Mouse (Mus musculus) hindbrain, embryonic 11.5 days (tissue): Measurements from ENCODE around the gene Micall1. TPM values are rescaled to one million over a fixed set of nuclear protein-coding genes. Genes with fewer than 3 reads are reported as not detected.
A peak's percentile ranks its signal among the peaks of the same experiment; 100 is the strongest.

ENCODE experiments used
- ATAC-seq: fragments of 200-750 bp; cut with Nextera tagmentation; 2 replicates; pipeline ENCODE4 v1.8.0; 2017; ENCODE audit warnings: mild to moderate bottlenecking, moderate TSS enrichment, moderate library complexity; ENCODE audit not compliant: low FRiP score
- DNase-seq: peaks from one replicate; pipeline ENCODE4 v3.0.0-alpha.2; 2015; ENCODE audit warnings: low spot score
- H3K27ac ChIP-seq: fragments of 300-500 bp; sonication (generic); 2 replicates; pipeline ENCODE4 v1.5.1; 2014; ENCODE audit warnings: mild to moderate bottlenecking, low read depth, low read length
- H3K27me3 ChIP-seq: fragments of 300-500 bp; sonication (generic); 2 replicates; pipeline ENCODE4 v1.6.1; 2014; ENCODE audit warnings: mild to moderate bottlenecking, low read length, moderate library complexity, mixed read lengths; ENCODE audit not compliant: control insufficient read depth, insufficient read depth
- H3K36me3 ChIP-seq: fragments of 300-500 bp; sonication (generic); 2 replicates; pipeline ENCODE4 v1.6.1; 2014; ENCODE audit warnings: mild to moderate bottlenecking, low read length, moderate library complexity, mixed read lengths; ENCODE audit not compliant: control insufficient read depth, insufficient read depth
- H3K4me1 ChIP-seq: fragments of 300-500 bp; sonication (generic); replicated peaks from 2 replicates; pipeline ENCODE4 v1.6.1; 2014; ENCODE audit warnings: low read length, mixed read lengths; ENCODE audit not compliant: control insufficient read depth, insufficient read depth
- H3K4me2 ChIP-seq: fragments of 300-500 bp; sonication (generic); replicated peaks from 2 replicates; pipeline ENCODE4 v1.6.1; 2014; ENCODE audit warnings: mild to moderate bottlenecking, low read depth, low read length
- H3K4me3 ChIP-seq: fragments of 300-500 bp; sonication (generic); 2 replicates; pipeline ENCODE4 v1.5.1; 2014; ENCODE audit warnings: low read depth, low read length
- H3K9ac ChIP-seq: fragments of 300-500 bp; sonication (generic); 2 replicates; pipeline ENCODE4 v1.6.1; 2014; ENCODE audit warnings: low read depth, low read length
- H3K9me3 ChIP-seq: fragments of 300-500 bp; sonication (generic); 2 replicates; pipeline ENCODE4 v1.6.1; 2016; ENCODE audit warnings: low read length; ENCODE audit not compliant: control insufficient read depth
- WGBS: fragments of 180-500 bp; shearing (Covaris S2); extraction: QIAGEN DNeasy Blood & Tissue Kit; methylation state at CpG from one replicate; pipeline ENCODE4 v1.1.7; 2014; 5-methylcytosine and 5-hydroxymethylcytosine counted together
- polyA plus RNA-seq: library from polyadenylated mRNA; unstranded; fragments of >200 nt; fragmentation: Nextera tagmentation; extraction: Ambion mirVana; gene quantifications from 2 replicates; pipeline ENCODE4 v1.2.1, GENCODE M21; 2014

The Micall1 gene
- polyA plus RNA-seq, 1 experiment from 2014 or later = 7.2 TPM

DNA sequence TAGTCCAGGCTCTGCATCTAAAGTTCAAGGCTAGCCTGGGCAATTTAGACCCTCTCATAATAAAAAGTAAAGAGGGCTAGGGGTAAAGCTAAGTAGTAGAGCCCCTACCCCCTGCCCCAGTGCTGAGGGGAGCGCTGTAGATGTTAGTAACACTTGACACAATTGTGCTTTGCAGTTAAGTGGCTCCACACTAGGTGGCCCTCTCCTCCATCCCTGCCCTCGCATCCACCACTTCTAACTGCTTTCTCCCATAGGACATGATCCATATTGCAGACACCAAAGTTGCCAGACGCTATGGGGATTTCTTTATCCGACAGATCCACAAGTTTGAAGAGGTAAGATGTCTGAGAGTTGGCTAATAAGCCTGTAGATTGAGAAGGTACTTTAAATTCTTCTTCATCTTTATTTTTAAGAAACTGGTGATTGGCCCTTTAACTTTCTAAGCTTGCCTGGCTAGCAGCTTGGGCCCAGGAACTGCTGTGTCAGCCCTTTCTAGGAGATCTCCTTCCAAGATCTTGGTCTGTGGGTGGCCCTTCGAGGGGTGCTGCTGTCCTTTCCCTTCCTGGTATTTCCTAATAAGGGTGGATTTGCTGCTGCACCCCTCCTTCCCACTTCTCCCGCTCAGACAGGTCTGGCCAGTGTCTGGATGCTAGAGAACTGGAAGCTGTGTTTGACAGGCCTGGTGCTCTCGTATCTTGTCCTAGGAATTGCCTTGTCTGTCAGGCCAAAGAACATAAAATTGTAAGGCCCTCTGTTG, 15.4 kb upstream of the Micall1 start:
- H3K36me3 ChIP-seq = peaks cover 16% of the 10 kb centered on the region
- DNase-seq = peak; percentile 21
- WGBS = 82% methylated on average over 7 of the region's 7 CpGs

DNA sequence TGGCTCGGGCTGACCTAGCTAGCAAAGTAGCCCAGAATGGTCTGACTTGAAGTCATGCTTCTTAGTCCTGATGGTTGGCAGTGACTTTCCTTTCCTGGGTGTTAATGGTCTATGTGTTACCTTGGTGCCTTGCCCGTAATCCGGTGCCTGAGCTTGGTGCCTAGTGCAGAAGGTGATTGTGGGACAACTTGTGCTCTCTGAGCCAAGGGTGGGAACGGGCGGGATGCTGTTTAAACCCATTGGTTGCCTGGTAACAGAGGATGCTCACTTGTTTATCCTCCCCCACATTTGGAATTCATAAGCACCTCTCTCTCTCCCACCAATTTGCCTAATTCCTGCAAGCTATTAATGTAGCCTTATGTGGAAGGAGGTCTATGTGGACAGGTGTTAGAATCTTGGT, 13.2 kb upstream of the Micall1 start:
- Histone ChIP-seq H3K27ac (no peak overlapping the region), H3K9me3 (no peaks in the 10 kb centered on the region), H3K4me2 (no peak overlapping the region), H3K36me3 (peaks cover 11% of the 10 kb centered on the region), H3K9ac (no peak overlapping the region), H3K4me3 (no peak overlapping the region), H3K27me3 (no peaks in the 10 kb centered on the region), H3K4me1 (0 out of 2 replicates have a peak, but pooled peaks cover 2% of the 10 kb centered on the region)
- DNase-seq (no peak), ATAC-seq (no peak)
- WGBS = 91% methylated on average over 5 of the region's 5 CpGs

More for the DNA sequence above, 15.4 kb upstream of the Micall1 start:
- Histone ChIP-seq H3K27ac (no peak overlapping the region), H3K9ac (no peak overlapping the region), H3K9me3 (no peaks in the 10 kb centered on the region), H3K4me2 (no peak overlapping the region), H3K27me3 (no peaks in the 10 kb centered on the region), H3K4me3 (no peak overlapping the region), H3K4me1 (0 out of 2 replicates have a peak, but pooled peaks cover 2% of the 10 kb centered on the region)
- no peak for ATAC-seq

- Histone ChIP-seq H3K36me3 (peaks cover 5% of the 10 kb centered on the region; the same call in 1 of the 2 replicates), H3K9me3 (no peaks in the 10 kb centered on the region)
- 75% methylated on average over 3 of the region's 3 CpGs for WGBS
These were observed 12.1 kb upstream of the Micall1 start for GRCm38 (mm10) chr15:79096556-79096955.

DNA sequence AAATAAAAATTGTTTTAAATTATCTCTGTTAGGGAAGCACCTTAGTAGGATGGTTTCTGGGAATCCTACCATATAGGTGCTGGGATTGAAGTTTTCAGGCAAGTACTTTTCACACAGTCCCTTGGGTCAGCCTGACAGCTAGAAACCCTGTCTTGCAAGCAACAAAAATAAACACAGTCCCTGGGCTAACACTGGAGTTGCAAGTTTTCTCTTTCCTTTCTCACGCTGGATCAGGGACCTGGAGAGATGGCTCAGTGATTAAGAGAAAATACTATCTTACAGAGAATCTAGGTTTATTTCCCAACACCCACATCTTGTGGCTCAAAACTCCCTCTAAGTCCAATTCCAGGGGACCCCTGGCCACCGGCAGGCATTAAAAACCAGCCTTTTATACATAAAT, 11.6 kb upstream of the Micall1 start:
- H3K36me3 ChIP-seq = 0 out of 2 replicates have a peak, but pooled peaks cover 5% of the 10 kb centered on the region
- no peak overlapping the region for H3K4me2 ChIP-seq
- 0 out of 2 replicates have a peak, but pooled peaks cover 2% of the 10 kb centered on the region for H3K4me1 ChIP-seq
- DNase-seq (no peak), ATAC-seq (no peak)
- no peaks in the 10 kb centered on the region for H3K27me3 ChIP-seq
- H3K27ac ChIP-seq = no peak overlapping the region
- no peak overlapping the region for H3K9ac ChIP-seq
- WGBS = 51% methylated on average over 2 of the region's 2 CpGs
- H3K4me3 ChIP-seq = no peak overlapping the region
- no peaks in the 10 kb centered on the region for H3K9me3 ChIP-seq

More at GRCm38 (mm10) chr15:79096556-79096955, 12.1 kb upstream of the Micall1 start:
- Histone ChIP-seq H3K4me2 (no peak overlapping the region), H3K9ac (no peak overlapping the region), H3K27ac (no peak overlapping the region), H3K27me3 (no peaks in the 10 kb centered on the region), H3K4me1 (0 out of 2 replicates have a peak, but pooled peaks cover 2% of the 10 kb centered on the region), H3K4me3 (no peak overlapping the region)
- DNase-seq (no peak), ATAC-seq (no peak)

- Histone ChIP-seq H3K4me1 (0 out of 2 replicates have a peak, but pooled peaks cover 2% of the 10 kb centered on the region), H3K9me3 (no peaks in the 10 kb centered on the region), H3K4me3 (no peak overlapping the region), H3K36me3 (0 out of 2 replicates have a peak, but pooled peaks cover 5% of the 10 kb centered on the region), H3K9ac (no peak overlapping the region), H3K4me2 (no peak overlapping the region), H3K27ac (no peak overlapping the region), H3K27me3 (no peaks in the 10 kb centered on the region)
- DNase-seq (no peak), ATAC-seq (no peak)
- 67% methylated on average over 6 of the region's 6 CpGs for WGBS
These were observed 11.1 kb upstream of the Micall1 start for GRCm38 (mm10) chr15:79097611-79098025.

DNA sequence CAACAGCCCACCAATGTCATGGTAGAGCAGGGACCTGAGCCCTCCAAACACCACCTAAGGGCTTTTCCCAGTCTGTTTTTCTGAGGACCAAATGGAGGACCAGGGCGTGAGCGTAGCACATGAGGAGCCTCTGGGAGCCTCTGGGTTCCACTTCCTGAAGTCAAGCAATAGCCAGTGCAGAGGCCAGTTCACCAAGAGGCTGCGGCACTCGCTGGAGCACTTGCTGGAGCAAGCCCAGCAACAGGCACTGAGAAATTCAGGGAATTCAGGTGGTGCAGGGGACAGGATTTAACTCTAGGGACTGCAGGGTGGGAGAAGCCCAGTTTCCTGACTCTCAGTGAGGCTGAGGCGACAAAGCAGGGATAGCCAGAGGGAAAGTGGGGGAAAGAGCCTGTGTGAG, 10.5 kb upstream of the Micall1 start:
- Histone ChIP-seq H3K4me1 (0 out of 2 replicates have a peak, but pooled peaks cover 2% of the 10 kb centered on the region), H3K9ac (no peak overlapping the region), H3K4me2 (no peak overlapping the region), H3K36me3 (0 out of 2 replicates have a peak, but pooled peaks cover 5% of the 10 kb centered on the region), H3K27ac (no peak overlapping the region), H3K4me3 (no peak overlapping the region), H3K27me3 (no peaks in the 10 kb centered on the region), H3K9me3 (no peaks in the 10 kb centered on the region)
- ATAC-seq = no peak
- no peak for DNase-seq
- 67% methylated on average over 5 of the region's 5 CpGs for WGBS

DNA sequence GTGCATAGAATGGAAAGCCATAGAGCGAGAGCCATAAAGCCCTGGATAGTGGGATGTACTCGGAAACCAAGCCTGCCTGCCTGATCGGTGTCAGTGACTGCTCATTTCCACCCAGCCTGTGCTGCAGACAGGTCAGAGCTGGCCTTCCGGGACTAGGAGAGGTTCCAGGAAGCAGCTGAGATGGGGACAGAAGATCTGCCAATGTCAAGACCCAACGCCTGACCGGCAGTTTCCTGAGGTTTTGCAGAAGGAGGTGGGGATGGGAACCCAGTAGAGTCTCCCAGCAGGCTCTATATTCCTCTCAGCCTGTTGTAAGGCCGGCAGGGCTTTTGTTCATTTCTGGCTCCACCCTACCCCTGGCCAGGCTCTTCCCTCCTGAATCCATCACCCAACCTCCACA, 9.8 kb upstream of the Micall1 start:
- H3K4me3 ChIP-seq = no peak overlapping the region
- no peak overlapping the region for H3K9ac ChIP-seq
- no peak for ATAC-seq
- H3K36me3 ChIP-seq = 0 out of 2 replicates have a peak, but pooled peaks cover 2% of the 10 kb centered on the region
- 62% methylated on average over 7 of the region's 7 CpGs for WGBS
- H3K27ac ChIP-seq = no peak overlapping the region
- no peaks in the 10 kb centered on the region for H3K27me3 ChIP-seq
- no peak overlapping the region for H3K4me2 ChIP-seq
- H3K4me1 ChIP-seq = 0 out of 2 replicates have a peak, but pooled peaks cover 2% of the 10 kb centered on the region
- H3K9me3 ChIP-seq = no peaks in the 10 kb centered on the region
- DNase-seq = no peak

DNA sequence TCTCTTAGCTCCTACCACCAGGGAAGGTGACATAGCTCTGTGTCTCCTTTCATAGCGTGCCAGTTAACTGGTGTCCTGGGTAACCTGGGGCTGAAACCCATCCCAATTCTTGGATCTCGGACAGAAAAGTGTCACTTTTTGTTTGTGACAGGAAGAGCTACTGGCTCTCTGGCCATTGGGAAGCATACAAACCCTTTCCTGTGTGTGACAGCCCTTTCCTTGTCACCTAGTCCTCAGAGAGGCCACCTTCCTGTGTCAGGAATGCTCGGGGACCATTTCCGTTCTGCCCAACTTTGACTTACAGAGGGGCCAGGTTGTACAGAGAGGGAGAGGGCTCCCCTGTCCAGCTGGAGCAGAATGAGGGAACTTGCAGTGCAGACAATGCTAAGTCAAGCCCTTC, 9.2 kb upstream of the Micall1 start:
- Histone ChIP-seq H3K36me3 (0 out of 2 replicates have a peak, but pooled peaks cover 2% of the 10 kb centered on the region), H3K27me3 (no peaks in the 10 kb centered on the region), H3K4me1 (0 out of 2 replicates have a peak, but pooled peaks cover 2% of the 10 kb centered on the region), H3K4me3 (no peak overlapping the region), H3K9ac (no peak overlapping the region), H3K27ac (no peak overlapping the region), H3K4me2 (no peak overlapping the region), H3K9me3 (no peaks in the 10 kb centered on the region)
- no peak for ATAC-seq
- 67% methylated on average over 4 of the region's 4 CpGs for WGBS
- no peak for DNase-seq

DNA sequence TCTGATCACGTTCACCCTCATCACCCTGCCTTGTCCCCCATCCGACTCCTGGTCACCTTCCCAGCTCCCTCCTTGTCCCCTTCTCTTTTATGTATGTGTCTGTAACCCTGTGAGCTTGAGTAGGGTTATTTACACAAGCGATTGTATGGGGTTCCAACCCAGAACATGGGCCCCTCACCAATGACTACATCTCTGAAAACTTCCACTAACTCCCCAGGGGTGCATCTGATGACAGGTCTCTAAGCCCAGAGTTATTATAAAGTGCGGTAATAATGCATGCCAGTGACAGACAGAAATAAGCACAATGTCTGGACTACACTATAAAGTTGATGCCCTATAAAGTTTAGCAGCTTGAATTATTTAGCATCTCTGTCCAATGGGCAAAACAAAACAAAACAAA, 8.3 kb upstream of the Micall1 start:
- no peak overlapping the region for H3K4me2 ChIP-seq
- no peaks in the 10 kb centered on the region for H3K27me3 ChIP-seq
- no peak overlapping the region for H3K4me3 ChIP-seq
- DNase-seq (no peak), ATAC-seq (no peak)
- H3K9ac ChIP-seq = no peak overlapping the region
- H3K4me1 ChIP-seq = 0 out of 2 replicates have a peak, but pooled peaks cover 2% of the 10 kb centered on the region
- no peaks in the 10 kb centered on the region for H3K9me3 ChIP-seq
- H3K27ac ChIP-seq = no peak overlapping the region
- no peaks in the 10 kb centered on the region for H3K36me3 ChIP-seq
- WGBS = 80% methylated on average over 4 of the region's 4 CpGs
